Mouse (Mus musculus): ENCODE measurements around the gene Ffar1.

Gene Ffar1

DNA sequence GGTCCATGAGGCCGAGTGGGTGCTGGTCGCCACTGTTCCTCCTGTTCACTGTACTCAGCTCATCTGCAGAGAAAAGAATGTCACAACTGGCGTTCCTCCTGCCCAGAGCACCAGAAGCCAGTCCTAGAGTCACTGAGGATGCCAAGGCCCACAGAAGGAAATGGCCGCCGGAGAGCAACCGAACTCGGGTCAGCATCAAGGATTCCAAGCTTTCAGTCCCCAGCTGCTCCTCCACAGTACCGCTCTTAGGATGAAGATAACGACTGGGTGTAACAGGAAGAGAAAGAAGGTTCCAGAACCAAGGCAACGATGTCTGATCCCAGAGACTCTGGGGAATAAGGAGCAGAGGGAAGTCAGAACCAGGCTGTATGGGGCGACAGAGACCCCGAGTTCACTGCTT lies at the start of gene Ffar1:
Gene Ffar1, minus strand, starts transcription at position 101 of the 400 bp plus-strand sequence.
- no peak for DNase-seq (ENCODE audit: low spot score in 2 of 2)

DNA sequence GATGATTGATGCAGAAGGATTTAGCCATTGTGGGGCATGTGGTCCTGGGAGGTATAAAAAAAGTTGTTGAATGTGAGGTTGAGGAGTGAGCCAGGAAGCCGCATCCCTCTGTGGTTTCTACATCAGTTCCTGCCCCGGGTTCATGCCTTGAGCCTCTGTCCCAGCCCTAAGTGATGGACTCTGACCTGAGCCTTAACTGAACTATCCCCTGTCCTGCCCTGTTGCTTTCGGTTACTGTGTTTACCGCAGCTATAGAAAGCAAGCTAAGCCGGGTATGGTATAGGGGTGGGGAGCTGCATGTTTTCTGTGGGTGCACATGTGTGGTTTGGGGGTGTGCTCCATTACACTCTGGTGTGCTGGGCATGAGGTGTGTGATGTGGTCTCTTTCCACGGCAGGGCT lies 48.4 kb upstream of the Ffar1 start:
- DNase-seq (ENCODE audit: low spot score in 2 of 2): no peak

DNA sequence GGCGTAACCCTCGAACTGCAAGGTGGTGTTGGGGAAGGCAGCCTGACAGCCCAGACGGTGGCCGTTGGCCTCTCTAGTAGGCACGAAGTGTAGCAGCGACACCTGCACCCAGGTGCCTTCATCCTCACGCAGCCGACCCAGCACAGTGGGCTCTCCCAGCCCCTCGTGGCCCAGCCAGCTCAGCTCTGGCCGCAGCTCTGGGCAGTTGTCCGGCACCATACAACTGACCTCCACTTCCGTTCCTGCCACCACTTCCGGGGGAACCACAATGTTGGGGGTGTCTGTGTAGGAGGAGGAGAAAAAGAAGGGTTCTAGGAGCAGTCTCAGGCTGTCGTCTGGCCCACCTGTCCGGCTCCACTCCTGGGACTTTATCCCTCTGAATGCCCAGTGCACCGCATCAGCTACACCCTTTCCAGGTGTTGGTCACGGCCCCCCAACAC lies 47.6 kb upstream of the Ffar1 start:
- DNase-seq (ENCODE audit: low spot score in 2 of 2): no peak

DNA sequence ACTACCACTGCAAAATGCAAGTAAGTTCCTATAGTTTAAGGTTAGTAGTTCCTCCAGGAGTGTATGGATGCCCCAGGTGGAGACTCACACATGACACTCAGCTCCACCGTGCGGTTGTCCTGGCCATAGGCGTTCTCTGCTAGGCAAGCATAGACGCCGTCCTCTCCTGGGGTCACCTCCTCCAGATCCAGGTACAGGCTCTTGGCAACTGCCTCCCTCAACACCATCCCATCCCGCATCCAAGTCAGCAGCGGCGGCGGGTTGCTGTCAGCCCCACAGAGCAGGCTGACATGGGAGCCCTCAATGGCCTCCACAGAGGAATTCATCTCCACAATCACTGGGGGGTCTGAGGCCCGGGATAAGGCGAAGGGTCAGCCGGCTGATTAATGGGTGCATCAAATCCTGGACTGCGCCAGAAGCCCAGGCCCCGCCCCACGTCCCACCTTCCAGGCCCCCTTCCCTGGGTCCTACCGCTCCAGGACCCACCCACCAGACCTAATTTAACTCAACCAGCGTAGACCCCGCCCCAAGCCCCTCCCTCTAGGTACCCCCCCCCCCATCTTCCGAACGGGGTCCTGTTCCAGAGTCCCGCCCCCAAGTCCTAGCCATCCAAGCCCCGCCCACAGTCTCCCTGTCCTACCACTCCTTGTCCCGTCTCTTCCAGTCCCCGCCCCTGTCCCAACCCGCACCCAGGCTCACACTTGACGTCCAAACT lies 47.1 kb upstream of the Ffar1 start:
- DNase-seq (ENCODE audit: low spot score in 2 of 2): no peak

DNA sequence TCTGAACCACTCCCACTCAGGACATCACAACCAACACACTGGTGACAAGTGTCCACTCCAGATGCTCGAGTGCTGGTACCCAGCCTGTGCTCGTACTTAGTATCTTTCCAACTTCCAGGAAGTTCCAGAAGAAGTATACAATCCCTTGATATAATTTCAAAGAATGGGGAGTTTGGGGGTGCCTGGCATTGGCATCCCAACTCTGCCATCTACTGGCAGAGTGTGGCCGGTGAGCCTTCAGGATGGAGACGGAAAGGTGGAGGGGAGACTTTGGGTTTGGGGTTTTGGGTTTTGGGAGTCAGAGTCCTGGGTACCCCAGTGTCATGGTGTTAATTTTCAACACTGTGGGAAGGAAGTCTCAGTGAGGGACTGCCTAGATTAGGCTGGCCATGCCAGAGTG lies 42.7 kb upstream of the Ffar1 start:
- peak in 1 of 2 experiments; percentile 38 for DNase-seq (ENCODE audit: low spot score in 2 of 2)

DNA sequence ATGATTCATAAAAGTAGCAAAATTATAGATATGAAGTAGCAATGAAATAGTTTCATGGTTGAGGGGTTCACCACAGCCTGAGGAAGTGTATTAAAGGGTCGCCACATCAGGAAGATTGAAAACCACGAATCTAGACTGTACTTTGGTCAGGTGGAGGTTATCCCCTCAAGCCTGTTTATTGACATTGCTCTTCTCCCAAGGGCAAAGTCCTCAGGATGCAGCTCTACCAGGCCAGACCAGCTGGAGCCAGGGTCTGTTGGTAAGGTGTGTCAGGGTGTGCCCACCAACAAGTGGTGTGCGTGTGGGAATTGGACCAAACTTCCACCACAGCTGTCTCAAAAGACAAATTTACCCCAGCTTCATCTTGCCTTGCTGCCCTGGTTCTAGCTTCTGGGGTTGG lies 33.9 kb upstream of the Ffar1 start:
- no peak for DNase-seq (ENCODE audit: low spot score in 2 of 2)

DNA sequence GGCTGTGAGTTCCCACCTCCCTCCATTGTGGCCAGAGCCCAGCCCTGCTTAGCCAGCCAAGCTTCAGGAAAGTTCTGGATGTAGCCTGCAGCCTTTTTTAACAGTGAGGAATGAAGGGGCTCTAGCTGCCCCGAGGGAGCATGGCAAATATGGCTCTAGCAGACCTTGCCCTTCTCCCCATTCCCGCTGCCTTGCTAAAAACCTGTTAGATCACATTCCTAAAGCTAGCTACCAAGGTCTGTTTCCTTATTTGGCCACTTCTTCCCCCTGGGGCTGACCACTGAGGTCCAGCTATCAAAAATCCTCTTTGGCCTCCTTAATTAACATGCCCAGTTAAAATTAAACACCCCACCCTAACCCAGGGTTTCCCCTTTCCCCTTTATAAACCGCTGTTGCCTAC lies 31.2 kb upstream of the Ffar1 start:
- DNase-seq (ENCODE audit: low spot score in 2 of 2): no peak

DNA sequence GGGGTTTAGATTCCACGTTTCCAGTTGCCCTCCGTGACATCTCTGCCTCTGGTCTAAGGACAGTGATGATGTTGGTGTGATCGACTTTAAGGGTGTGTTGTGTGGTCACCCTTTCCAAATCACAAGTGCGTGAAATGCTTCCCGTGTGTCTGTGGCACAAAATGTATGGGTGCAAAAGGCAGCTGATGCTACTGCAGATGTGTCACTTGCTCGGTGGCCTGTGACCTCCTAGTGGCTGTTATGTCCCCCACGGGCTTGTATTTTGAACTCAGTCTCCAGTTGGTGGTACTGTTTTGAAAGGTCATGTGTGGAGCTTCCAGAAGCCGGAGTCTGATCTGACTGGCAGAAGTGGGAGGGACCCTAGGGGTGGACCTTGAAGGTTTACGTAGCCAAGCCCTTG lies 30.4 kb upstream of the Ffar1 start:
- DNase-seq (ENCODE audit: low spot score in 2 of 2): no peak

DNA sequence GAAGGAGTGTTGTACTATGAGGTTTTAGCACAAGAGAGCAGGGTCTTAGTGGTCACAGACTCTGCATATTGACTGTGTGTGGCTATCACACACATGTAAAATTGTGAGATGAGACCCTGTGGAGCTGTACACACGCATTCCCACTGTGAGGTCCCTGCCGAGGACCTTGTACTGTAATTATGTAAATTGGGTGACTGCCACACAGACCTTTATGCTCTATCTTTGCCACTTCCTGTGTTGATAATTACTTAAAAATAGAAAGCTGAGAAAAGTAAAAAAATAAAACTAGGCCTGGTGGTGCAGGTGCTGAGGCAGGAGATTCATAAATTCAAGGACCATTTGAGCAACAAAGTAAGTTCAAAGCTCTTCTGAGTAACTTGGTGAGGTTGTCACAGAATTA lies 29.3 kb upstream of the Ffar1 start:
- DNase-seq (ENCODE audit: low spot score in 2 of 2): no peak

DNA sequence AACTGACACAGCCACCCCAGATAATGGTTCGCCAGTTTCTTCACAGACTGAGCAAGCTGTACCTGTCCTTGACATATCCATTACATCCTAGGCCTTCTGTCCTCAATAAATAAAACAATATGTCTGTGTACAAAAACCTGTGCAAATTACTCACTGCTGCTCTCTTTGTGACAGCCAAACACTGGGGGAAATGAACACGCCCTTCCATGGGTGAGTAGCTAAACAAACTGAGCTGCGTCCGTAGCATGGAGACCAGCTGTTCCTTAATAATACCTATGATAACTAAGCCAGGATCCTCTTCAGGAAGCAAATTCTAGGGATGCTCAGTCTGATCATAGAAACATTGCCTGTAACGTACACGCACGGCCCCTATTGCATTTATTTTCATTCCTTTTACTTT lies 27.4 kb upstream of the Ffar1 start:
- no peak for DNase-seq (ENCODE audit: low spot score in 2 of 2)

DNA sequence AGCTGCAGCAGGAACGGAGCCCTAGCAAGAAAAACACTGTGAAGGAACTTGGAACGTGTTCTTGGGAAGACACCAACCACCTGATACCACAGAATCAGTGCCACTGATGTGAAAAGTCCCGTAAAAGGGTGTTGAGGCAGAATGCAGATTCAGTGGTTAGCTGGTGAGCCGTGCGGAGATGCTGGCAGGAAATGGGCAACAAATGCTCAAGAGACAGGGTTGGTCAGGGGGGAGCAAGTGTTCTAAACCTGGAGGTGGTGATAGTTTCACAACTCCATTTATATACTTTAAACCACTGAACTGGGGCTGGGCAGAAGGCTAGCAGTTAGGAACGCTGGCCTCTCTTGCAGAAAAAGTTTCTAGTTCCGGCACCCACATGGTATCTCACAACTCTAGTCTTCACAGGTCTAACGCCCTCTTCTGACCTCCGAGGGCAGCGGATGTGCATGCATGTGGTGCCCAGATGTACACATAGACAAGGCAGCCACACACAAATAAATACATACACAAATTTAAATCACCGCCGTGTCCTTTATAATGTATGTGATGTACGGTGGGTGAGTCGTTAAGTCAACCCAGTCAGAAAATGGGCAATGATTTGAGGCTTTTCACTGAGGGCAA lies 26.3 kb upstream of the Ffar1 start:
- peak; percentile 30 to 37 for DNase-seq (ENCODE audit: low spot score in 2 of 2)

DNA sequence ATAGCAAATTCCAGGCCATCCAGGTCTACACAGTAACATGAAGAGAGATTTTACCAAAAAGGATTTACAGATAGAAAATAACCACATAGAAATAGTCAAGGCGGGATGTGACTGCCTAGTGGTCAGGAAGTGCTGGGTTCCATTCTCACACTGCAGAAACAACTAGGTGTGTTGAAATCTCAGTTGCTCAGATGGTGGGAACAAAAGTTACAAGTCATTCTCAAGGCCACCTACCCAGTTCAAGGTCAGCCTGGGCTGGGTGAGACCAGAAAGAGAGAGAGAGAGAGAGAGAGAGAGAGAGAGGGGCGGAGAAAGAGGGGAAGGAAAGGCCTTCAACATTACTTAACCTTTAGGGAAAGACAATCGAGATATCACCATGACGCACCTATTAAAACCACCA lies 25.5 kb upstream of the Ffar1 start:
- no peak for DNase-seq (ENCODE audit: low spot score in 2 of 2)

DNA sequence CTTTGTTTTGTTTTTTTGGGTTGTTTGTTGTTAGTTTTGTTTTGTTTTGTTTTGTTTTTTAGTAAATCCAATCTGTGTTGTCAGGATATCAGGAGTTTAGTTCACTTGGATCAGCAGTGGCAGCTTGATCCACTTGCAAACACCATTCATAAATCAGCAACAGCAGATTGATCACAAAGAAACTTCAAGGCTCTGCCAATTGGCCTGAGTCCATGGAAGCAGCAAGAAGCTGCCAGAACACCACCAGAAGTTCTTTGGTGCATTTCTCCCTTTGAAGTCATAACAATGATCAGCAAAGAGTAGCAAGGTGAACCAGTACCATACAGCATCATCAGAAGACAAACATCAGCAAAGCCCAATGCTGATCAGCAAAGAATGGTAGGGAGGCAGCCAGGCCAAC lies 22.7 kb upstream of the Ffar1 start:
- DNase-seq (ENCODE audit: low spot score in 2 of 2): no peak

DNA sequence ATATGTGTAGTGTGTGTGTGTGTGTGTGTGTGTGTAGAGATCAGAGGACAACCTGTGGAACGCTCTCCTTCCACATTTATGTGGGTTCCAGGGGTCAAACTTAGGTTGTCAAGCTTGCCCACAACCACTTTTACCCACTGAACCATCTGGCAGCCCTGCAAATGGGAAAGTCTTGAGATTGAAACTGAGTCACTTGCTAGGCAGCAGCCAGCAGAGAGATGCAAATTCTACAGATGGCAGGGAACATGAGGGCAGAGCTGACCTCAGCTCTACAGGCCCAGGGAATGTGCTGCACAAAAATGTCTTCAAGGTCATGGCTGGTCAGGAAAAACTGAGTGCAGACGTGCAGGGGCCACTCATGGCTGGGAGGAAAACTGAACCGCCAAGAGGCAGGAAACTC lies 20.0 kb upstream of the Ffar1 start:
- no peak for DNase-seq (ENCODE audit: low spot score in 2 of 2)

DNA sequence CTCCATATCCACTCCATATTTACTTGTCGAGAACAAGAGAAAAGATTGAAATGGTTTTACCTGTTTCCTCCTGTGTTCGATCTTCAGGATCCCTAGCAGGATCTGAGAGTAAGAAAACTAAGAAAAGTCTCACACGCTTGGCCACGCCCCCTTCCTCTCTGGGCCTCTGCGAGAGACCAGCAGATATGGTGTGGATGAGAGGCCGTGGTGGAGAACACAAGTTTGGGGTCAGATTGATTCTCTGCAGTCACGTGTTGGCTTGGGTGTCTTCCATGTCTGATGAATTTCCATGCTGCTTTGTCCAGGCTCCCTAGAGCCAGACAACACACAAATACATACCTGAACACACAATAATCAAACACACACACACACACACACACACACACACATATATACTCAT lies 18.8 kb upstream of the Ffar1 start, which contains the start of gene Cd22:
Gene Cd22, minus strand, starts transcription at position 167 of the 400 bp plus-strand sequence.
- DNase-seq (ENCODE audit: low spot score in 2 of 2): peak; percentile 43 to 46

DNA sequence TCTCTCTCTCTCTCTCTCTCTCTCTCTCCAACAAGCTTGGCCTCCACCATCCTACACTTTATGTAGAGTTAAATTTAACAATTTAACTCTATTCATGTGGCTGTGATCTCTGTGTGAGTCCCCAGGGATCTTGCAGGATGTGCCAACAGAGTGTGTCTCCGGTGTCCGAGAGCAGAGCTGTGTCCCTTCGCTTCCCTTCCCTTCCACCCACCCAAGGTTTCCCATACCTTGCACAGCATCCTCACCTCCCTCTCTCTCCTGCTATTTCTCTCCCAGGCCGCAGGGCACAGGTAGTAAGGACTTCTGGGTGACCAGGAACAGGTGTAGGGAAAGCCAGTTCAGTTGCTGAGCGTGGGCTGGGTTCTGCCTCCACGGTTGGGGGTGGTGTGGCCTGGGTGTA lies 17.6 kb upstream of the Ffar1 start:
- no peak for DNase-seq (ENCODE audit: low spot score in 2 of 2)

DNA sequence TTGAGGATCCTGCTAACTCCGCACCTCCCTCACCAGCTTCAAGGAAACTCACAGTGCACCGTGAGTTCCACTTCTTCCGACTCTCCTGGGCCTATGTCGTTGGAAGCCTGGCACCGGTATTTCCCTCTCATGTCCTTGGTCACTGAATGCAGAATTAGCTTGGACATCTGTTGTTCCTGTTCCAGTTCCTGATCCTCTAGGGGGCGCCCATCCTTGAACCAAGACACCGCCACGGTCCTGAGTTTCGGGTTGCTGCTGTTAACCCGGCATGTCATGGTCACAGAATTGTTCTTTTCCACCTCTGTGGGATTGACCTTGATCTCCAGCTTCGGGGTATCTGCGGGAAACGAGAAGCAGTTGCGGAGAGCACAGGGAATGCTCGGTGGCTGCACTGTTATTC lies 11.7 kb upstream of the Ffar1 start:
- DNase-seq (ENCODE audit: low spot score in 2 of 2): peak; percentile 41 to 71

DNA sequence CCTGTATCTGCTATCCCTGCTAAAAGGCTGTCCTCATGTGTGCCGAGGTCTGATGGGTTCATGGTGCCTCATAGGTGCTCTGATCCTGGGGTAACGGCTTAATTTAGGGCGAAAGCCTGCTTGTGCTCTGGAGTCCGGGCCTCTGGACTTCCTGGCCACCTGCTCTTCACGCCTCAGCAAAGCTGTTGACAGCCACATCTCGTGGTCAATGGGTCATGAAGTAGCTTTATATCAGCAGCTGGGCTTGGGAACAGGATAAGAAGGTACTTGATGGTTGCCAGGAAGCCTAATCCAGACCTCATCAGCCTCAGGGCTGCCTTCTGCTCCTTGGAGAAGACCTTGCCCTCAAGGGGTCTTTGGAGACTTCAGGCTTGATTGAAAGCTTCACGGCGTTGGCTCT lies 2.0 kb upstream of the Ffar1 start:
- DNase-seq (ENCODE audit: low spot score in 2 of 2): no peak

DNA sequence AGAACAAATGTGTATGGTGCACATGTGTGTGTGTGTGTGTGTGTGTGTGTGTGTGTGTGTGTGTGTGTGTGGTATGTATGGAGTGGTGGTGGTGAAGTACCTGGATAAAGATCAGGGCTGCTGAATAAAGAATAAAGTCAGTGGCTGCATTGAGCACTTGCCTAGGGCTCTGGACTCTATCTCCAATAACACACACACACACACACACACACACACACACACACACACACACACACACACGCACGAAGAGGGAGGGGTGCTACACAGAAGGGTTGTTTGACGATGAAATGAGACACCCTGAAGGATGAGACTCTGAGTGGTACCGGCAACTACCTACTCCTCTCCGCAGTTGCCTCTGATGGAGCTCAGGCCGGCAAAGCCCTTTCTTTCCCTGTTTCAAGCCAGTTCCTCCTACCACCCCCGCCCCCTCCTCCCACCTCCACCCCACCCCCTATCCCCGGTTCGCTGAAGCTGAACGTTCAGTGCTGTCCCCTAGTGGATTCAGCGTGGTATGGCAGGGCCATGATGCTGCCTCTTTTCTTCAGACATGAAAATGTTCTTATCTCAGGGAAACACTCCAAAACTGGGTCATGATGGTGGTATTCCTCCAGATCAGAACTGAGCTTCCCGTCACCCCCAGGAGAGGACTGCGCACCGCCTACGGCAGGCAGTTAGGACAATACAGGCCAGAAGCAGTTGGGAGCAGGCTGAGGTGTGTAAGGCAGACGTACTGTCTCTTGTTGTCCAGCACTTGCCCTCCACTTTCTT lies 1.5 kb downstream of the Ffar1 start:
- peak in 1 of 2 experiments; percentile 54 for DNase-seq (ENCODE audit: low spot score in 2 of 2)

DNA sequence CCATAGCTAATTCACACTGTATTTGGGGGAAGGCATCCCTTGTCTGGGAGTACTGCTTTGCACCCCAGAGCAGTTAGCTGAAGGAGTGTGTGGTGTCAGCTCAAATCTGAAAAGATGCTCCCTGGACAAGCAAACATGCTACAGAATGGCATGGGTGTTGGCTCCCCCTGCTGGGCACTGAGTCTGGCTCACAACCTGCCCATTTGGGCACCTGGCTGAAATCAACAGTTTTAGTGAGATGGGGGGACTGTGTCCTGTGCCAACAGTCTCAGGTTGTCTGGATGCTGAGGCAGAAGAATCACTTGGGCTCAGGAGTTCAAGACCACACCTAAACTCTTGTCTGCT lies 2.1 kb downstream of the Ffar1 start:
- peak; percentile 60 to 77 for DNase-seq (ENCODE audit: low spot score in 2 of 2)

DNA sequence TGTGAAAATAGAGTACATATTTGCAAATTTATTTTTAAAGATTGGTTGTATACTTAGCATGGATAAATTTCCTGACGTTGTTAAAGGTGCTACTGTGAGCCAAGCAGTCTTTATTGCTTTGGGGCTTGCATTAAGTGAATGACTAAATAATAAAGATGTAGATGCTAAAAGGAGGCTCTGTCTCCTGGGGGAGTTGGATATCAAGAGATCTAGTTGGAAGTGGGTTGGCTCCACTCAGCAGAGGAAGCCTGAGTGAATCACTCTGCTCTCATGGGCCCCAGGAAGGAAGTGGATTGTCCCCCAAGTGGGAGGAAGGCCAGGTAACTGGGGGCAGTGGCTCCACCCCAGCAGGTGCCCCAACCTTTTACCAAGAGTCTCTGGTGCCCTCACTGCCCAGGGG lies 3.6 kb downstream of the Ffar1 start:
- DNase-seq (ENCODE audit: low spot score in 2 of 2): no peak

DNA sequence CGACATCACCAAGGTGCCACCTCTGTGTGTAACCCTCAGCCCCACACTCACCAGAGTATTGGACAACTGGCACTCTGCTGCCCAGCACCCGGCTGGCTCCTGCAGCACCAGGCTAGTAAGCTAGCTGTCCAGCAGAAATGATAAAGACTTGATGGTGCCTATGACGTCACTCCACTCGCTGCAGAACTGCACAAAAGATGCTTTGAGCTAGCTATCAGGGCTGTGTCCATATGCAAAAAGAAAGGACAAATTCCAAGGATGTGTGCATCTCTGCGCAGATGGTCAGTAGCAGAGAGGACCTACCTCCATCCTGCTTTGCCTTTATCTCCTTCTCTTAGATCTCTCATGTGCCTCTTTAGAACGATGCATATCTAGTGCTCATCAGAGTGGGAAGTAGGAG lies 5.3 kb downstream of the Ffar1 start, which contains the start of gene Ffar3:
Gene Ffar3, minus strand, starts transcription at position 101 of the 400 bp plus-strand sequence.
- no peak for DNase-seq (ENCODE audit: low spot score in 2 of 2)

DNA sequence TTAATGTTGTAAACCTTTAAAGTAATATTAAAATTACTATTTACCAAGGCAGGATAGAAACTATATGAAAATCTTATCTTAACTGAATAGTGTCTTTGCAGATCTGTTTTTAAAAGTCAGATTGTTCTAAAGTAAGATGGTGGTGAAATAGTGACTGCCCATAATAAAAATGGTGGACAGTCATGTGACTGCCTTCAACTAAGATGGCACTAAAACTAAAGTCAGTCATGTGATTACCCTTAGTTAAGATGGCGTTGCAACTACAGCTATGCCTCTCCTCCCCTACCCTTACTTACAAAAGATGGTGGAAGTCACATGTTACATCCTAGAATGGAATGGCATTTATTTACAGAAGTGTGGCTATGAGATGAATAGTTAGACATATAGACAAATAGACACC lies 9.9 kb downstream of the Ffar1 start:
- no peak for DNase-seq (ENCODE audit: low spot score in 2 of 2)

All from spleen, postnatal 14 days (tissue).